Mouse (Mus musculus): ENCODE measurements around the gene Stk10.

The Stk10 gene

GRCm38 (mm10) chr11:32549236-32549635 is 16.1 kb downstream of the Stk10 start:
- no peak for DNase-seq (ENCODE audit: extremely low read depth, low read depth)

GRCm38 (mm10) chr11:32550102-32550501 is 17.0 kb downstream of the Stk10 start:
- DNase-seq (ENCODE audit: extremely low read depth, low read depth): no peak

- no peak for DNase-seq (ENCODE audit: extremely low read depth, low read depth)
Observed at GRCm38 (mm10) chr11:32551056-32551455, 18.0 kb downstream of the Stk10 start.

GRCm38 (mm10) chr11:32551579-32552297 is 18.6 kb downstream of the Stk10 start:
- DNase-seq (ENCODE audit: extremely low read depth, low read depth): no peak

- DNase-seq (ENCODE audit: extremely low read depth, low read depth): no peak
Observed at GRCm38 (mm10) chr11:32552401-32553090, 19.4 kb downstream of the Stk10 start.

- DNase-seq (ENCODE audit: extremely low read depth, low read depth): no peak
Observed at GRCm38 (mm10) chr11:32553311-32554140, 20.4 kb downstream of the Stk10 start.

GRCm38 (mm10) chr11:32554141-32555091 is 21.3 kb downstream of the Stk10 start:
- DNase-seq (ENCODE audit: extremely low read depth, low read depth): no peak

- no peak for DNase-seq (ENCODE audit: extremely low read depth, low read depth)
Observed at GRCm38 (mm10) chr11:32555103-32555689, 22.1 kb downstream of the Stk10 start.

GRCm38 (mm10) chr11:32556333-32556990 is 23.4 kb downstream of the Stk10 start:
- no peak for DNase-seq (ENCODE audit: extremely low read depth, low read depth)

- no peak for DNase-seq (ENCODE audit: extremely low read depth, low read depth)
Observed at GRCm38 (mm10) chr11:32558026-32558425, 24.9 kb downstream of the Stk10 start.

GRCm38 (mm10) chr11:32558677-32559076 is 25.6 kb downstream of the Stk10 start:
- no peak for DNase-seq (ENCODE audit: extremely low read depth, low read depth)

GRCm38 (mm10) chr11:32560015-32560770 is 27.1 kb downstream of the Stk10 start:
- no peak for DNase-seq (ENCODE audit: extremely low read depth, low read depth)

- no peak for DNase-seq (ENCODE audit: extremely low read depth, low read depth)
Observed at GRCm38 (mm10) chr11:32561465-32562355, 28.6 kb downstream of the Stk10 start.

GRCm38 (mm10) chr11:32562706-32563105 is 29.6 kb downstream of the Stk10 start:
- no peak for DNase-seq (ENCODE audit: extremely low read depth, low read depth)

GRCm38 (mm10) chr11:32563660-32564059 is 30.6 kb downstream of the Stk10 start:
- DNase-seq (ENCODE audit: extremely low read depth, low read depth): peak; percentile 32

- no peak for DNase-seq (ENCODE audit: extremely low read depth, low read depth)
Observed at GRCm38 (mm10) chr11:32564629-32565028, 31.5 kb downstream of the Stk10 start.

- DNase-seq (ENCODE audit: extremely low read depth, low read depth): peak; percentile 80
Observed at GRCm38 (mm10) chr11:32565088-32565487, 32.0 kb downstream of the Stk10 start.

GRCm38 (mm10) chr11:32566184-32566583 is 33.1 kb downstream of the Stk10 start:
- no peak for DNase-seq (ENCODE audit: extremely low read depth, low read depth)
